Comparison of ENCODE assay signal across 8 mouse cellular contexts in the genomic region with DNA sequence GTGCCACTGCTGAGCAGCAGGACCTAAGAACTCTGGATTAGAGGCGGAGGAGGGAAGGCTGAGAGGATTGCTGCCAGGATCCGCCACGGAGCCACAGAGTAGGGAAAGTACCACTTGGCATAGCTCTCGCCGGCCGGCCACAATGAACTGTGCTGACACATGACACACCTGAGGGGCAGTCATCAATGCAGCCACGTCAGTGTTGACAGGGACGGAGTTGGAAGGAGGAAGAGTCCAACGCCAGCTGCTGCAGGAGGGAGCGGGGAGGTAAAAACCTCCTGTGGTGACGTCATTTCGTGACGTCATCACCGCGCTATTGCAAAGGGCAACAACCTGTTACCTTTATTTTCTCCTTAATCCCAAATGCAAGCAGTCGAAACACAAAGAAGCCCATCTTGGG. TPM values are rescaled to one million over a fixed set of nuclear protein-coding genes. Genes with fewer than 3 reads are reported as not detected.
DNase-seq lines count a peak whose midpoint lies in the region; ATAC-seq and TF ChIP-seq lines count a peak whose summit lies in the region.

No protein-coding gene starts in this region.

- no peak for TF ChIP-seq CTCF in heart, adult 2 months (IDR thresholded peaks at IDR 0.05)
- no peak for TF ChIP-seq CTCF in left cerebral cortex, adult 2 months (IDR thresholded peaks at IDR 0.05)

- no peak overlapping the region for H3K27ac ChIP-seq in heart, embryonic 12.5 days (ENCODE audit: poor library complexity, severe bottlenecking)
- H3K27ac ChIP-seq in heart, adult 2 months = no peak overlapping the region
- H3K27ac ChIP-seq in forebrain, embryonic 11.5 days (ENCODE audit: low read depth, low read length) = no peak overlapping the region
- H3K27ac ChIP-seq in limb, embryonic 13.5 days = no peak overlapping the region
- no peak overlapping the region for H3K27ac ChIP-seq in left cerebral cortex, adult 2 months

- no peak for DNase-seq in heart, adult 2 months
- DNase-seq in forebrain, embryonic 11.5 days (ENCODE audit: low spot score) = no peak
- DNase-seq in left cerebral cortex, adult 2 months (ENCODE audit: extremely low spot score in 1 of 2, low spot score in 2 of 2) = no peak
- no peak for DNase-seq in layer of hippocampus, adult 9-10 months (ENCODE audit: low spot score)
- no peak for DNase-seq in urinary bladder, postnatal 25 days (ENCODE audit: low spot score)

- H3K4me2 ChIP-seq in heart, embryonic 12.5 days = peak overlapping the region; percentile 63
- peak overlapping the region; percentile 36 for H3K4me2 ChIP-seq in forebrain, embryonic 11.5 days (ENCODE audit: low read depth, low read length, severe bottlenecking)
- H3K4me2 ChIP-seq in limb, embryonic 13.5 days (replicated peaks) = peak overlapping the region; percentile 45
- H3K4me2 ChIP-seq in myocyte (ENCODE audit: low read depth) = peak overlapping the region; percentile 55

- H3K4me3 ChIP-seq in heart, embryonic 12.5 days = peak overlapping the region; percentile 32
- H3K4me3 ChIP-seq in heart, adult 2 months = no peak overlapping the region
- no peak overlapping the region for H3K4me3 ChIP-seq in forebrain, embryonic 11.5 days (ENCODE audit: low read depth, low read length)
- peak overlapping the region; percentile 16 for H3K4me3 ChIP-seq in limb, embryonic 13.5 days
- no peak overlapping the region for H3K4me3 ChIP-seq in myocyte
- H3K4me3 ChIP-seq in left cerebral cortex, adult 2 months = no peak overlapping the region

- H3K79me2 ChIP-seq in heart, adult 2 months (replicated peaks; ENCODE audit: control insufficient read depth, insufficient read depth, low read length) = no peaks in the 10 kb centered on the region
- H3K79me2 ChIP-seq in myocyte (ENCODE audit: control insufficient read depth, insufficient read depth) = no peaks in the 10 kb centered on the region

- intact Hi-C loops in heart, adult 2 months (cut with DNase I) = no loop called here
- intact Hi-C loops in left cerebral cortex, adult 2 months (cut with DNase I) = no loop called here

- H3K4me1 ChIP-seq in heart, embryonic 12.5 days (replicated peaks) = peaks cover 22% of the 10 kb centered on the region
- 0 out of 2 replicates have a peak, but pooled peaks cover 1% of the 10 kb centered on the region for H3K4me1 ChIP-seq in heart, adult 2 months (ENCODE audit: control insufficient read depth, insufficient read depth, low read length)
- H3K4me1 ChIP-seq in forebrain, embryonic 11.5 days (replicated peaks; ENCODE audit: control insufficient read depth, insufficient read depth, low read length) = no peaks in the 10 kb centered on the region
- H3K4me1 ChIP-seq in limb, embryonic 13.5 days = no peaks in the 10 kb centered on the region

- H3K36me3 ChIP-seq in heart, embryonic 12.5 days = no peaks in the 10 kb centered on the region
- no peaks in the 10 kb centered on the region for H3K36me3 ChIP-seq in heart, adult 2 months (ENCODE audit: control insufficient read depth, insufficient read depth, low read length)
- H3K36me3 ChIP-seq in forebrain, embryonic 11.5 days (ENCODE audit: control insufficient read depth, insufficient read depth, low read length) = no peaks in the 10 kb centered on the region
- H3K36me3 ChIP-seq in limb, embryonic 13.5 days = no peaks in the 10 kb centered on the region
- no peaks in the 10 kb centered on the region for H3K36me3 ChIP-seq in myocyte (ENCODE audit: control insufficient read depth, insufficient read depth)

- no peaks in the 10 kb centered on the region for H3K27me3 ChIP-seq in heart, embryonic 12.5 days (replicated peaks)
- H3K27me3 ChIP-seq in heart, adult 2 months (ENCODE audit: control insufficient read depth, insufficient read depth, low read length) = no peaks in the 10 kb centered on the region
- H3K27me3 ChIP-seq in forebrain, embryonic 11.5 days (ENCODE audit: control insufficient read depth, insufficient read depth, low read length) = no peaks in the 10 kb centered on the region
- no peaks in the 10 kb centered on the region for H3K27me3 ChIP-seq in limb, embryonic 13.5 days
- no peaks in the 10 kb centered on the region for H3K27me3 ChIP-seq in myocyte (ENCODE audit: control insufficient read depth, insufficient read depth, insufficient read length)

- no peak overlapping the region for H3K9ac ChIP-seq in heart, embryonic 12.5 days
- H3K9ac ChIP-seq in heart, adult 2 months (ENCODE audit: low read depth, low read length) = no peak overlapping the region
- no peak overlapping the region for H3K9ac ChIP-seq in forebrain, embryonic 11.5 days (ENCODE audit: low read length)
- 0 out of 2 replicates have a peak overlapping the region, but pooled peaks have one; percentile 32 for H3K9ac ChIP-seq in limb, embryonic 13.5 days

- 21% methylated on average over 16 of the region's 16 CpGs for WGBS in heart, embryonic 12.5 days
- WGBS in heart, adult 2 months = 22% methylated on average over 16 of the region's 16 CpGs
- 48% methylated on average over 16 of the region's 16 CpGs for WGBS in forebrain, embryonic 11.5 days
- WGBS in limb, embryonic 13.5 days = 44% methylated on average over 16 of the region's 16 CpGs

- no peak overlapping the region for H3ac ChIP-seq in myocyte (ENCODE audit: control insufficient read depth, insufficient read length)

- H3K9me3 ChIP-seq in heart, embryonic 12.5 days (replicated peaks) = no peaks in the 10 kb centered on the region
- H3K9me3 ChIP-seq in forebrain, embryonic 11.5 days (ENCODE audit: control insufficient read depth, low read length) = no peaks in the 10 kb centered on the region
- no peaks in the 10 kb centered on the region for H3K9me3 ChIP-seq in limb, embryonic 13.5 days

- no peak for TF ChIP-seq POLR2A in heart, adult 2 months (IDR thresholded peaks at IDR 0.05; ENCODE audit: insufficient read depth, low read depth, low read length)
- TF ChIP-seq POLR2A in myocyte (IDR thresholded peaks at IDR 0.05; ENCODE audit: insufficient read length, low read depth) = no peak

- 0 out of 2 replicates have a peak, but pooled peaks have one; percentile 31 for ATAC-seq in heart, embryonic 12.5 days (ENCODE audit: insufficient number of reproducible peaks, low FRiP score)
- no peak for ATAC-seq in forebrain, embryonic 11.5 days (replicated peaks; ENCODE audit: low FRiP score)
- ATAC-seq in limb, embryonic 13.5 days (ENCODE audit: low FRiP score, low read depth) = no peak

- TF ChIP-seq EP300 in heart, adult 2 months (IDR thresholded peaks at IDR 0.05; ENCODE audit: insufficient read depth, low read depth, low read length) = no peak

TF ChIP-seq in myocyte, 11 proteins besides CTCF, POLR2A, EP300 and RAD21:
- TF ChIP-seq REST (IDR thresholded peaks at IDR 0.05; ENCODE audit: insufficient read depth, insufficient read length) = no peak
- peak in 2 of 3 experiments; percentile 33 to 75 for TF ChIP-seq MYOD1 (IDR thresholded peaks at IDR 0.05; ENCODE audit: control insufficient read depth in 1 of 3, insufficient read length in 2 of 3, low read depth in 2 of 3)
- TF ChIP-seq MYOG (IDR thresholded peaks at IDR 0.05; ENCODE audit: control insufficient read depth in 1 of 3, insufficient read depth in 1 of 3, insufficient read length in 2 of 3, low read depth in 2 of 3) = peak in 1 of 3 experiments; percentile 29
- no peak for TF ChIP-seq E2F4 (IDR thresholded peaks at IDR 0.05; ENCODE audit: insufficient read depth)

RNA-seq across cellular contexts. Expression of a gene that starts 6.8 kb away (rescaled TPM):
- 0.76 and 0.91 TPM in 2 replicates for polyA plus RNA-seq in heart, embryonic 12.5 days (2016; fragmentation: Nextera tagmentation; extraction: Ambion mirVana)
- 1 to 10 TPM; 2.8 to 3.1 TPM for total RNA-seq in heart, adult 2 months (2021)
- polyA plus RNA-seq in heart, adult 2 months (2012; rRNA removed) = 7.2 and 7.4 TPM in 2 replicates
- polyA plus RNA-seq in forebrain, embryonic 11.5 days (2014; fragmentation: Nextera tagmentation; extraction: Ambion mirVana) = 0.32 and 0.77 TPM in 2 replicates
- 1.2 TPM in 2 replicates for polyA plus RNA-seq in limb, embryonic 13.5 days (2015; fragmentation: Nextera tagmentation; extraction: Ambion mirVana)
- 2.2 TPM for polyA plus RNA-seq in myocyte (2012; fragmentation: generic; extraction: Trizol)
- 1 to 10 TPM; 6.2 to 7.7 TPM for total RNA-seq in left cerebral cortex, adult 2 months (2021)

RNA-seq across cellular contexts. Expression of a gene that starts 22.6 kb away (rescaled TPM):
- polyA plus RNA-seq in heart, embryonic 12.5 days (2016; fragmentation: Nextera tagmentation; extraction: Ambion mirVana) = 25.2 and 30.0 TPM in 2 replicates
- total RNA-seq in heart, adult 2 months (2021) = 10 to 100 TPM; 78.1 to 97.0 TPM
- 11.4 and 25.3 TPM in 2 replicates for polyA plus RNA-seq in heart, adult 2 months (2012; rRNA removed)
- 49.4 TPM in 2 replicates for polyA plus RNA-seq in forebrain, embryonic 11.5 days (2014; fragmentation: Nextera tagmentation; extraction: Ambion mirVana)
- polyA plus RNA-seq in limb, embryonic 13.5 days (2015; fragmentation: Nextera tagmentation; extraction: Ambion mirVana) = 48.7 and 50.7 TPM in 2 replicates
- 5.6 TPM for polyA plus RNA-seq in myocyte (2012; fragmentation: generic; extraction: Trizol)
- 10 to 100 TPM; 46.4 to 49.2 TPM for total RNA-seq in left cerebral cortex, adult 2 months (2021)

Comparison
In these comparisons a context has a peak if more than half of its experiments do, and no peak if none do; other contexts are left out.
1. H3K4me3 ChIP-seq: peak in heart, embryonic 12.5 days (single experiment) and limb, embryonic 13.5 days (single experiment); none in heart, adult 2 months (single experiment), forebrain, embryonic 11.5 days (single experiment), myocyte (single experiment) and left cerebral cortex, adult 2 months (single experiment).
2. Peak in every context shown above with its lines, with median percentiles within 50 percentile points of each other: H3K4me2 ChIP-seq.